Mouse (Mus musculus) forebrain, postnatal 0 days (tissue): Measurements from ENCODE around the gene Usp24. TPM values are rescaled to one million over a fixed set of nuclear protein-coding genes. Genes with fewer than 3 reads are reported as not detected.
A peak's percentile ranks its signal among the peaks of the same experiment; 100 is the strongest.

Experiments used
- ATAC-seq: fragments of 200-750 bp; cut with Nextera tagmentation; 2 replicates; pipeline ENCODE4 v1.8.0; 2017; ENCODE audit warnings: mild to moderate bottlenecking, moderate library complexity
- DNase-seq: peaks from one replicate; pipeline ENCODE4 v3.0.0-alpha.2; 2015
- H3K27ac ChIP-seq: fragments of 300-500 bp; sonication (generic); 2 replicates; pipeline ENCODE4 v1.5.1; 2014; ENCODE audit warnings: low read depth, mild to moderate bottlenecking, antibody characterized with exemption, low read length, moderate library complexity, mixed read lengths
- H3K27me3 ChIP-seq: fragments of 300-500 bp; sonication (generic); 2 replicates; pipeline ENCODE4 v1.6.1; 2014; ENCODE audit warnings: mild to moderate bottlenecking, low read length, mixed read lengths; ENCODE audit not compliant: insufficient read depth
- H3K36me3 ChIP-seq: fragments of 300-500 bp; sonication (generic); 2 replicates; pipeline ENCODE4 v1.6.1; 2014; ENCODE audit warnings: mild to moderate bottlenecking, moderate library complexity; ENCODE audit not compliant: insufficient read depth
- H3K4me1 ChIP-seq: fragments of 300-500 bp; sonication (generic); 2 replicates; pipeline ENCODE4 v1.6.1; 2014; ENCODE audit warnings: antibody characterized with exemption; ENCODE audit not compliant: insufficient read depth
- H3K4me2 ChIP-seq: fragments of 300-500 bp; sonication (generic); 2 replicates; pipeline ENCODE4 v1.6.1; 2014; ENCODE audit warnings: low read depth, mild to moderate bottlenecking, moderate library complexity
- H3K4me3 ChIP-seq: fragments of 300-500 bp; sonication (generic); 2 replicates; pipeline ENCODE4 v1.5.1; 2014; ENCODE audit warnings: low read depth, low read length, mixed read lengths
- H3K9ac ChIP-seq: fragments of 300-500 bp; sonication (generic); 2 replicates; pipeline ENCODE4 v1.6.1; 2014; ENCODE audit warnings: mild to moderate bottlenecking
- H3K9me3 ChIP-seq: fragments of 300-500 bp; sonication (generic); 2 replicates; pipeline ENCODE4 v1.6.1; 2016; ENCODE audit warnings: low read length
- CTCF ChIP-seq: sonication (generic); IDR thresholded peaks from 2 replicates; pipeline ENCODE4 v1.5.1; 2016; ENCODE audit warnings: antibody characterized with exemption, control low read depth, low read depth
- WGBS: fragments of 180-500 bp; shearing (Covaris S2); extraction: QIAGEN DNeasy Blood & Tissue Kit; methylation state at CpG from one replicate; pipeline ENCODE4 v1.1.7; 2014; 5-methylcytosine and 5-hydroxymethylcytosine counted together
- polyA plus RNA-seq: library from polyadenylated mRNA; unstranded; fragments of >200 nt; fragmentation: Nextera tagmentation; extraction: Ambion mirVana; gene quantifications from 2 replicates; pipeline ENCODE4 v1.2.1, GENCODE M21; 2015
- total RNA-seq: library from RNA; depleted of rRNA; stranded (reverse); fragments of >200 nt; gene quantifications from 2 replicates; pipeline ENCODE4 v1.2.3, GENCODE M21; 2014

Gene Usp24
- total and polyA plus RNA-seq, 2 experiments from 2014 or later, result 7.8 to 31.5 TPM

DNA sequence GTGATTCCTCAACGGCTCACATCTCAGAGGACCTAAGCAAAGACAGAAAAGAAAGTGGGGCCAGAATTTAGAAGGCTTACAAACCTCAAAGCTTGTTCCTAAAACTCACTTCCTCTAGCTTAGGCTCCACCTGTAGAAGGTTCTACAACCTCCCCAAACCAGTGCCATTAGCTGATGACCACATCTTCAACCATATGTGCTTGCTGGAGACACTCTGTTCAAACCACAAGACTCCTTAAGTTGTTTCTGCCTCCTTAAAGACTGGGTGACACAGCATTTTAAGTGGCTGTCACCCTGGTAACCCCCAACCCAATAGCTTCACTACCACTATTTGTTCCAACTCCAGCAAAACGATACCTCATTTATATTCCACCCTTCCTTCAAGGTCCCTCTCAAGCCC lies 25.8 kb upstream of the Usp24 start:
- TF ChIP-seq CTCF, result no peak
- ATAC-seq (no peak), DNase-seq (no peak)
- no peaks in the 10 kb centered on the region for H3K36me3 ChIP-seq
- no peaks in the 10 kb centered on the region for H3K27me3 ChIP-seq
- no peaks in the 10 kb centered on the region for H3K9me3 ChIP-seq
- no peak overlapping the region for H3K4me2 ChIP-seq
- WGBS, result 81% methylated on average over 2 of the region's 2 CpGs
- H3K4me1 ChIP-seq, result no peaks in the 10 kb centered on the region
- H3K9ac ChIP-seq, result no peak overlapping the region
- no peak overlapping the region for H3K4me3 ChIP-seq
- H3K27ac ChIP-seq, result no peak overlapping the region

- Histone ChIP-seq H3K4me1 (no peaks in the 10 kb centered on the region), H3K27ac (no peak overlapping the region), H3K9me3 (no peaks in the 10 kb centered on the region), H3K27me3 (no peaks in the 10 kb centered on the region), H3K4me2 (no peak overlapping the region), H3K9ac (no peak overlapping the region), H3K36me3 (no peaks in the 10 kb centered on the region), H3K4me3 (no peak overlapping the region)
- WGBS, result 77% methylated on average over 4 of the region's 4 CpGs
- TF ChIP-seq CTCF, result no peak
- DNase-seq (no peak), ATAC-seq (peak; percentile 14; the same call in 1 of the 2 replicates)
These were observed 23.2 kb upstream of the Usp24 start for GRCm38 (mm10) chr4:106292823-106293222.

DNA sequence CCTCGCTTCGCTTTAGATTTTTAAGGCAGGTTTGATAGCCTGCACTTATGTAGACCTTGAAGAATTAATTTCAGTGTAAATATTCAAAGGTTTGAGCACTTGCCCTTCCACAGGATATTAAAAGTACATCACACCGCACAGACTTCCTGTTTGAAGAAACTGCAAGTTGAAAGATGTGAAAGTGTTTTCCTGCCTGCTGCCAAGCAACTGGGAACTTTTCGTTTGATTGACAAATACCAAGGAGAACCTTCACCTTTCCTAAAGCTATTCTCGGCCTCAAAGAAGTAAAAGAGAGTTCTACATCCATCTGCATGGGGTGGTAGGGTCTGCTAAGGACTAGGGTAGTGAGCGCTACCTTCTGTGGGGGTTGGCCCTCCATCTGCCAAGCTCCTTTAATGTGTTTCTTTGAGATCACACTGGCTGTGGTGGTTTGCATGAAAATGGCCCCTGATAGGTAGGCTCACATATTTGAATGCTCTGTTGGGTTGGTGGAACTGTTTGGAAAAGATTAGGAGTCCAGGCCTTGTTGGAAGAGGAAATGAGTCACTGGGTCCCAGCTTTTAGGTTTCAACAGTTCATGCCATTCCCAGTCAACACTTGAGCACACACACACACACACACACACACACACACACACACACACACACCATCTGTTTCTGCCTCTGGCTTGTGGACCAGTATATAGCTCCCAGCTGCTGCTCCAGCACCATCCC lies 22.5 kb upstream of the Usp24 start:
- no peak for TF ChIP-seq CTCF
- H3K27me3 ChIP-seq, result no peaks in the 10 kb centered on the region
- H3K9me3 ChIP-seq, result no peaks in the 10 kb centered on the region
- ATAC-seq, result no peak
- H3K9ac ChIP-seq, result no peak overlapping the region
- H3K27ac ChIP-seq, result no peak overlapping the region
- DNase-seq, result no peak
- H3K36me3 ChIP-seq, result no peaks in the 10 kb centered on the region
- WGBS, result 79% methylated on average over 6 of the region's 6 CpGs
- H3K4me3 ChIP-seq, result no peak overlapping the region
- H3K4me1 ChIP-seq, result no peaks in the 10 kb centered on the region
- no peak overlapping the region for H3K4me2 ChIP-seq

DNA sequence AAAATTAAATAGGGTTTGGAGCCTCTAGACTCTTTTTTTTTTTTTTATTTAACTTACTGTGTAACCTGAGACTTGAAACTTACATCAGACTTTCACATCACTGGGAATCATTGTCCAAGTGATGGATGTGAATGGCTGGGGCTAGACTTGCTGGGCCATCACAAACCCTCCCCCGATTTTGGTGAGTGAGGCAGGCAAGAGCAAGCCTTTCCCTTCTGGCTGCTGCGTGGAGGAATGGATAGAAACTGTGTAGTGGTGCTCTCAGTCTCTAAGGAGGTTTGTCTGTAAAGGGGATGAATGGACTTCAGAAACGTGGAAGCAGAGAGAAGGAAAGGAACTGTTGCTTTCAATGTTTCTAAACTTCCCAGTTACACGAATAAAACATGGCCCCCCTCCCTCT lies 20.3 kb upstream of the Usp24 start:
- no peak overlapping the region for H3K4me3 ChIP-seq
- 72% methylated on average over 4 of the region's 4 CpGs for WGBS
- no peaks in the 10 kb centered on the region for H3K9me3 ChIP-seq
- no peak overlapping the region for H3K9ac ChIP-seq
- DNase-seq (no peak), ATAC-seq (no peak)
- no peaks in the 10 kb centered on the region for H3K27me3 ChIP-seq
- H3K27ac ChIP-seq, result no peak overlapping the region
- no peak overlapping the region for H3K4me2 ChIP-seq
- no peaks in the 10 kb centered on the region for H3K4me1 ChIP-seq
- H3K36me3 ChIP-seq, result no peaks in the 10 kb centered on the region
- no peak for TF ChIP-seq CTCF

DNA sequence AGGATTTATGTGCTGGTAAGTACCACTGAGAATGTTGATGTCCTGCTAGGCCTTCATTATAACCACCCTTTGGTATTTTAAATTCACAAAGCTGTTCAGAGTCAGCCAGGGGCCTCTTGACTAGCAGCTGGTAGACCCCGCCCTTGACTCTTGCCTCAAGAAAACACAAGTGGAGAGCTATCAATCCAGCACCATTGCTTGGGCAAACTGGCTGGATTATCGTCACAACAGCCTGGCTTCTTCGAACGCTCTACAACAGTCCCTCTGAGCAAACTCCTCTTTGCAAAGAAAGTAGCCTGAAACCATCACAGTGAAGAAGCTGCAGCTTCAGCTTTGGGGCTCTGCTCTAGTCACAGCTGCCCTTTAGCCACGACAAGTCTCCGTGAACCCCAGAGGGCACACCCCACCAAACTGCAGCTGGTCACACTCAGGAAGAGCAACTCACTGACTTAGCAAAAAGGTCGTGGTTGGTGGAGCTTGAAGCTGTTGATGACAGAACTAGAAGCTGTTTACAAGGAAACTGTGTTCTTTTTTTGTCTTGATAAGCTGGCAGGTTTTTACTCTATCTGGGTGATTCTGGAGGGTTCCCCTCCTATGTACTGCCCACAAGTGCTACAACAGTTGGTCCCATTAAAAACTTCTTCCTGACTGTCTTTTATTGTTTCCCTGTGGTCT lies 19.5 kb upstream of the Usp24 start:
- H3K4me2 ChIP-seq, result no peak overlapping the region
- H3K27me3 ChIP-seq, result no peaks in the 10 kb centered on the region
- DNase-seq, result no peak
- H3K9ac ChIP-seq, result no peak overlapping the region
- H3K27ac ChIP-seq, result no peak overlapping the region
- no peaks in the 10 kb centered on the region for H3K36me3 ChIP-seq
- H3K4me3 ChIP-seq, result no peak overlapping the region
- no peaks in the 10 kb centered on the region for H3K9me3 ChIP-seq
- no peak for TF ChIP-seq CTCF
- H3K4me1 ChIP-seq, result no peaks in the 10 kb centered on the region
- 89% methylated on average over 7 of the region's 7 CpGs for WGBS
- no peak for ATAC-seq

- ATAC-seq (no peak), DNase-seq (no peak)
- Histone ChIP-seq H3K4me3 (no peak overlapping the region), H3K9ac (no peak overlapping the region), H3K27me3 (no peaks in the 10 kb centered on the region), H3K9me3 (no peaks in the 10 kb centered on the region), H3K4me1 (no peaks in the 10 kb centered on the region), H3K36me3 (no peaks in the 10 kb centered on the region), H3K4me2 (no peak overlapping the region), H3K27ac (no peak overlapping the region)
- TF ChIP-seq CTCF, result no peak
- WGBS, result 87% methylated on average over 6 of the region's 6 CpGs
These were observed 14.7 kb upstream of the Usp24 start for GRCm38 (mm10) chr4:106301346-106301745.

GRCm38 (mm10) chr4:106308090-106308489 lies 7.9 kb upstream of the Usp24 start:
- Histone ChIP-seq H3K4me2 (no peak overlapping the region), H3K9me3 (no peaks in the 10 kb centered on the region), H3K4me3 (no peak overlapping the region), H3K9ac (no peak overlapping the region), H3K27ac (no peak overlapping the region), H3K4me1 (no peaks in the 10 kb centered on the region), H3K27me3 (no peaks in the 10 kb centered on the region), H3K36me3 (no peaks in the 10 kb centered on the region)
- no peak for TF ChIP-seq CTCF
- ATAC-seq (no peak), DNase-seq (no peak)
- 96% methylated on average over 3 of the region's 3 CpGs for WGBS
